Mouse (Mus musculus): ENCODE measurements around the gene Ugt2b38. TPM values are rescaled to one million over a fixed set of nuclear protein-coding genes. Genes with fewer than 3 reads are reported as not detected.
"Not testable (repeated sequence)": the region's sequence is repeated elsewhere in the genome, so short reads cannot be mapped to it uniquely, and the experiment has no call there.

Gene Ugt2b38
- total and polyA plus RNA-seq, 3 experiments: not detected

- Histone ChIP-seq H3K27ac (no peak overlapping the region), H3K4me3 (no peak overlapping the region), H3K4me1 (ENCODE audit: control insufficient read depth, insufficient read depth, low read length) (no peaks in the 10 kb centered on the region), H3K27me3 (ENCODE audit: control insufficient read depth, insufficient read depth, low read length) (no peaks in the 10 kb centered on the region), H3K79me2 (replicated peaks; ENCODE audit: control insufficient read depth, insufficient read depth, low read length) (no peaks in the 10 kb centered on the region), H3K36me3 (ENCODE audit: control insufficient read depth, insufficient read depth, low read length) (no peaks in the 10 kb centered on the region), H3K9ac (ENCODE audit: low read depth, low read length) (no peak overlapping the region)
- DNase-seq: no peak
- TF ChIP-seq EP300 (IDR thresholded peaks at IDR 0.05; ENCODE audit: insufficient read depth, low read depth, low read length) (no peak), CTCF (IDR thresholded peaks at IDR 0.05) (no peak), POLR2A (IDR thresholded peaks at IDR 0.05; ENCODE audit: insufficient read depth, low read depth, low read length) (no peak)
- intact Hi-C loops (cut with DNase I): no loop called here
- 77% methylated on average over 3 of the region's 3 CpGs for WGBS
Observed at GRCm38 (mm10) chr5:87375874-87376383, 48.1 kb downstream of the Ugt2b38 start.

- DNase-seq: no peak
- H3K4me1 ChIP-seq (ENCODE audit: control insufficient read depth, insufficient read depth, low read length): no peaks in the 10 kb centered on the region
- no peaks in the 10 kb centered on the region for H3K36me3 ChIP-seq (ENCODE audit: control insufficient read depth, insufficient read depth, low read length)
- TF ChIP-seq EP300 (IDR thresholded peaks at IDR 0.05; ENCODE audit: insufficient read depth, low read depth, low read length): no peak
- no peak for TF ChIP-seq CTCF (IDR thresholded peaks at IDR 0.05)
- no peak for TF ChIP-seq POLR2A (IDR thresholded peaks at IDR 0.05; ENCODE audit: insufficient read depth, low read depth, low read length)
- no peak overlapping the region for H3K27ac ChIP-seq
- H3K4me3 ChIP-seq: no peak overlapping the region
- intact Hi-C loops (cut with DNase I): no loop called here
- no peaks in the 10 kb centered on the region for H3K79me2 ChIP-seq (replicated peaks; ENCODE audit: control insufficient read depth, insufficient read depth, low read length)
- 45% methylated on average over 1 of the region's 1 CpGs for WGBS
- no peaks in the 10 kb centered on the region for H3K27me3 ChIP-seq (ENCODE audit: control insufficient read depth, insufficient read depth, low read length)
- no peak overlapping the region for H3K9ac ChIP-seq (ENCODE audit: low read depth, low read length)
Observed at GRCm38 (mm10) chr5:87373502-87373863, 50.5 kb downstream of the Ugt2b38 start.

GRCm38 (mm10) chr5:87372788-87373501 is 51.1 kb downstream of the Ugt2b38 start:
- WGBS: 35% methylated on average over 4 of the region's 4 CpGs
- H3K79me2 ChIP-seq (replicated peaks; ENCODE audit: control insufficient read depth, insufficient read depth, low read length); intact Hi-C loops (cut with DNase I); H3K4me3 ChIP-seq; H3K9ac ChIP-seq (ENCODE audit: low read depth, low read length); H3K27ac ChIP-seq; H3K36me3 ChIP-seq (ENCODE audit: control insufficient read depth, insufficient read depth, low read length); H3K27me3 ChIP-seq (ENCODE audit: control insufficient read depth, insufficient read depth, low read length); H3K4me1 ChIP-seq (ENCODE audit: control insufficient read depth, insufficient read depth, low read length); DNase-seq: not testable (repeated sequence)

Other genes starting within 250 kb of the Ugt2b38 start
- gene Ugt2b37, start 169.4 kb downstream of the Ugt2b38 start, total RNA-seq (2021): not detected
- not detected in 2 replicates for gene Ugt2b37, start 169.4 kb downstream of the Ugt2b38 start, polyA plus RNA-seq (2012; rRNA removed)
- not detected for gene Ugt2a3, start 87.0 kb downstream of the Ugt2b38 start, total RNA-seq (2021)
- gene Ugt2a3, start 87.0 kb downstream of the Ugt2b38 start, polyA plus RNA-seq (2012; rRNA removed): 0.06 TPM in 1 of 2 replicates, not detected in the other
- not detected for gene Ugt2a2, start 58.1 kb upstream of the Ugt2b38 start, total RNA-seq (2021)
- gene Ugt2a2, start 58.1 kb upstream of the Ugt2b38 start, polyA plus RNA-seq (2012; rRNA removed): not detected in 2 replicates
- gene Gm43638, start 62.6 kb upstream of the Ugt2b38 start, total RNA-seq (2021): not detected
- gene Gm43638, start 62.6 kb upstream of the Ugt2b38 start, polyA plus RNA-seq (2012; rRNA removed): not detected in 2 replicates
- not detected for gene Ugt2a1, start 66.7 kb upstream of the Ugt2b38 start, total RNA-seq (2021)
- gene Ugt2a1, start 66.7 kb upstream of the Ugt2b38 start, polyA plus RNA-seq (2012; rRNA removed): not detected in 2 replicates
- not detected for gene Sult1b1, start 114.0 kb upstream of the Ugt2b38 start, total RNA-seq (2021)
- 0.16 TPM in 1 of 2 replicates, not detected in the other for gene Sult1b1, start 114.0 kb upstream of the Ugt2b38 start, polyA plus RNA-seq (2012; rRNA removed)
- gene Sult1d1, start 144.8 kb upstream of the Ugt2b38 start, total RNA-seq (2021): not detected
- 0.61 TPM in 1 of 2 replicates, not detected in the other for gene Sult1d1, start 144.8 kb upstream of the Ugt2b38 start, polyA plus RNA-seq (2012; rRNA removed)
- gene Sult1e1, start 167.4 kb upstream of the Ugt2b38 start, total RNA-seq (2021): not detected
- gene Sult1e1, start 167.4 kb upstream of the Ugt2b38 start, polyA plus RNA-seq (2012; rRNA removed): not detected in 2 replicates
- not detected for gene Csn1s1, start 242.0 kb upstream of the Ugt2b38 start, total RNA-seq (2021)
- not detected in 2 replicates for gene Csn1s1, start 242.0 kb upstream of the Ugt2b38 start, polyA plus RNA-seq (2012; rRNA removed)